Mouse (Mus musculus): Measurements from ENCODE around the gene Flad1.

The Flad1 gene

GRCm38 (mm10) chr3:89395806-89396653 lies 15.6 kb downstream of the Flad1 start:
- CTCF ChIA-PET, result interaction anchor here (0.5 to 9.2 kb wide), 77 partner anchors 8 to 784 kb away, joined by 3 to 148 read pairs (median 4); partner anchors contain the start of genes Cks1b (in 3 of the 4), Flad1 (in 3 of the 4), Pmvk (in 3 of the 4) and Shc1 (in 3 of the 4)
- POLR2A ChIA-PET, result interaction anchor here (0.5 to 14.6 kb wide), 53 partner anchors 8 to 294 kb away, joined by 3 to 192 read pairs (median 4); partner anchors contain the start of genes Cks1b (in 3 of the 4), Flad1 (in 3 of the 4), Pygo2 (in 3 of the 4) and Shc1 (in 3 of the 4)

GRCm38 (mm10) chr3:89395419-89395805 lies 16.3 kb downstream of the Flad1 start:
- POLR2A ChIA-PET, result interaction anchor here in 3 of 4 experiments (0.7 to 14.6 kb wide), 15 partner anchors 12 to 125 kb away, joined by 3 to 192 read pairs (median 13); partner anchors contain the start of genes Cks1b (in 2 of the 3), Shc1 (in 2 of the 3), Adam15 (in 1 of the 3) and Flad1 (in 1 of the 3)

GRCm38 (mm10) chr3:89394894-89395256 lies 16.8 kb downstream of the Flad1 start:
- CTCF ChIA-PET, result interaction anchor here in 2 of 4 experiments (0.7 to 9.2 kb wide), 10 partner anchors 12 to 482 kb away, joined by 3 to 148 read pairs (median 10); partner anchors contain the start of gene Adam15 (in 1 of the 2)
- POLR2A ChIA-PET, result interaction anchor here in 3 of 4 experiments (0.6 to 14.6 kb wide), 13 partner anchors 13 to 181 kb away, joined by 3 to 192 read pairs (median 17); partner anchors contain the start of genes Cks1b (in 3 of the 3), Shc1 (in 3 of the 3), Flad1 (in 1 of the 3) and Pmvk (in 1 of the 3)

More at GRCm38 (mm10) chr3:89395419-89395805, 16.3 kb downstream of the Flad1 start:
- CTCF ChIA-PET, result interaction anchor here in 3 of 4 experiments (0.8 to 9.2 kb wide), 25 partner anchors 9 to 336 kb away, joined by 3 to 148 read pairs (median 8); partner anchors contain the start of genes Flad1 (in 2 of the 3), Adam15 (in 1 of the 3), Cks1b (in 1 of the 3) and Efna3 (in 1 of the 3)

GRCm38 (mm10) chr3:89394006-89394893 lies 17.4 kb downstream of the Flad1 start, which contains the start of gene Zbtb7b:
Gene Zbtb7b (minus strand): TSS chr3:89394776.
- ChIA-PET CTCF (interaction anchor here (0.7 to 9.2 kb wide), 20 partner anchors 11 to 483 kb away, joined by 3 to 148 read pairs (median 6); partner anchors contain the start of genes Adam15 (in 1 of the 4), Cks1b (in 1 of the 4), Krtcap2 (in 1 of the 4) and Pmvk (in 1 of the 4)), POLR2A (interaction anchor here (0.6 to 14.6 kb wide), 52 partner anchors 8 to 1093 kb away, joined by 3 to 192 read pairs (median 4); partner anchors contain the start of genes Cks1b (in 3 of the 4), Flad1 (in 3 of the 4), Shc1 (in 3 of the 4) and Adam15 (in 2 of the 4))

GRCm38 (mm10) chr3:89393605-89394004 lies 18.1 kb downstream of the Flad1 start:
- ChIA-PET POLR2A (interaction anchor here (0.6 to 14.6 kb wide), 57 partner anchors 9 to 854 kb away, joined by 3 to 192 read pairs (median 4); partner anchors contain the start of genes Cks1b (in 3 of the 4), Flad1 (in 3 of the 4), Shc1 (in 3 of the 4) and Adam15 (in 2 of the 4)), CTCF (interaction anchor here in 3 of 4 experiments (0.6 to 9.2 kb wide), 21 partner anchors 11 to 256 kb away, joined by 3 to 148 read pairs (median 6); partner anchors contain the start of genes Adam15 (in 1 of the 3), Cks1b (in 1 of the 3), Flad1 (in 1 of the 3) and Krtcap2 (in 1 of the 3))

GRCm38 (mm10) chr3:89392871-89393311 lies 18.8 kb downstream of the Flad1 start:
- POLR2A ChIA-PET, result interaction anchor here (0.6 to 14.6 kb wide), 55 partner anchors 9 to 855 kb away, joined by 3 to 192 read pairs (median 4); partner anchors contain the start of genes Cks1b (in 3 of the 4), Flad1 (in 3 of the 4), Shc1 (in 3 of the 4) and Adam15 (in 2 of the 4)

GRCm38 (mm10) chr3:89391663-89392511 lies 19.8 kb downstream of the Flad1 start:
- ChIA-PET POLR2A (interaction anchor here in 3 of 4 experiments (0.6 to 14.6 kb wide), 35 partner anchors 9 to 1830 kb away, joined by 3 to 192 read pairs (median 4); partner anchors contain the start of genes Cks1b (in 2 of the 3), Pygo2 (in 2 of the 3), Shc1 (in 2 of the 3) and Adam15 (in 1 of the 3)), CTCF (interaction anchor here (0.5 to 9.2 kb wide), 11 partner anchors 12 to 90 kb away, joined by 3 to 148 read pairs (median 5); no protein-coding TSS in a partner anchor)

More at GRCm38 (mm10) chr3:89392871-89393311, 18.8 kb downstream of the Flad1 start:
- CTCF ChIA-PET, result interaction anchor here in 3 of 4 experiments (0.6 to 9.2 kb wide), 17 partner anchors 10 to 163 kb away, joined by 3 to 148 read pairs (median 6); partner anchors contain the start of genes Adam15 (in 1 of the 3), Cks1b (in 1 of the 3), Flad1 (in 1 of the 3) and Krtcap2 (in 1 of the 3)

GRCm38 (mm10) chr3:89390699-89391662 lies 20.7 kb downstream of the Flad1 start:
- ChIA-PET POLR2A (interaction anchor here in 3 of 4 experiments (0.6 to 14.6 kb wide), 24 partner anchors 8 to 810 kb away, joined by 3 to 192 read pairs (median 4); partner anchors contain the start of genes Cks1b (in 2 of the 3), Pygo2 (in 2 of the 3), Shc1 (in 2 of the 3) and Flad1 (in 1 of the 3)), CTCF (interaction anchor here (0.6 to 9.2 kb wide), 13 partner anchors 11 to 954 kb away, joined by 3 to 148 read pairs (median 4); partner anchors contain the start of gene Flad1 (in 1 of the 4))

- CTCF ChIA-PET, result interaction anchor here in 3 of 4 experiments (0.6 to 9.2 kb wide), 3 partner anchors 10 to 75 kb away, joined by 3 to 148 read pairs (median 3); partner anchors contain the start of gene Flad1 (in 1 of the 3)
- POLR2A ChIA-PET, result interaction anchor here in 3 of 4 experiments (0.6 to 14.6 kb wide), 7 partner anchors 9 to 75 kb away, joined by 3 to 192 read pairs (median 123); partner anchors contain the start of genes Cks1b (in 2 of the 3), Shc1 (in 2 of the 3) and Flad1 (in 1 of the 3)
Observed at GRCm38 (mm10) chr3:89390111-89390515, 21.6 kb downstream of the Flad1 start.

GRCm38 (mm10) chr3:89388901-89389740 lies 22.5 kb downstream of the Flad1 start:
- POLR2A ChIA-PET, result interaction anchor here in 3 of 4 experiments (0.7 to 12.8 kb wide), 18 partner anchors 8 to 287 kb away, joined by 3 to 189 read pairs (median 3); partner anchors contain the start of genes Cks1b (in 3 of the 3), Shc1 (in 3 of the 3), Dcst1 (in 1 of the 3) and Fdps (in 1 of the 3)
- CTCF ChIA-PET, result interaction anchor here in 3 of 4 experiments (0.5 to 9.2 kb wide), 9 partner anchors 9 to 92 kb away, joined by 3 to 148 read pairs (median 4); partner anchors contain the start of genes Adam15 (in 1 of the 3), Pbxip1 (in 1 of the 3) and Pmvk (in 1 of the 3)

GRCm38 (mm10) chr3:89388134-89388881 lies 23.4 kb downstream of the Flad1 start:
- ChIA-PET CTCF (interaction anchor here in 3 of 4 experiments (0.6 to 9.2 kb wide), 9 partner anchors 8 to 93 kb away, joined by 3 to 148 read pairs (median 4); partner anchors contain the start of genes Adam15 (in 1 of the 3) and Pbxip1 (in 1 of the 3)), POLR2A (interaction anchor here in 3 of 4 experiments (0.6 to 13.6 kb wide), 19 partner anchors 6 to 1048 kb away, joined by 3 to 189 read pairs (median 4); partner anchors contain the start of genes Cks1b (in 3 of the 3), Shc1 (in 3 of the 3), Adam15 (in 1 of the 3) and Fdps (in 1 of the 3))

- ChIA-PET CTCF (interaction anchor here in 3 of 4 experiments (0.6 to 1.7 kb wide), 5 partner anchors 9 to 46 kb away, joined by 3 to 6 read pairs (median 5); no protein-coding TSS in a partner anchor), POLR2A (interaction anchor here in 3 of 4 experiments (0.6 to 13.6 kb wide), 10 partner anchors 6 to 1047 kb away, joined by 3 to 189 read pairs (median 4); partner anchors contain the start of genes Adam15 (in 1 of the 3) and Zbtb7b (in 1 of the 3))
Observed at GRCm38 (mm10) chr3:89387632-89388031, 24.0 kb downstream of the Flad1 start.

Measured in embryonic stem cell, embryonic (primary cell).